Mouse (Mus musculus) spleen, adult 2 months (tissue): ENCODE data around the gene Dpp8.

Experiments used
- CTCF ChIP-seq: fragments of 200-500 bp; IDR thresholded peaks from 2 replicates; pipeline ENCODE4 v1.5.1; 2011; ENCODE audit warnings: mild to moderate bottlenecking, inconsistent platforms; ENCODE audit not compliant: insufficient read depth, insufficient read length, insufficient replicate concordance; ENCODE audit errors: extremely low read depth
- POLR2A ChIP-seq: fragments of 200-500 bp; IDR thresholded peaks from 2 replicates; pipeline ENCODE4 v1.6.1; 2011; ENCODE audit warnings: low read depth, low read length, inconsistent platforms

- TF ChIP-seq POLR2A (no peak), CTCF (no peak)
Measured at GRCm38 (mm10) chr9:65100991-65101685, 68.9 kb downstream of the Dpp8 start, which contains the start of gene Igdcc4.
